Mouse (Mus musculus): ENCODE data around the gene Tbc1d14.

Gene Tbc1d14

DNA sequence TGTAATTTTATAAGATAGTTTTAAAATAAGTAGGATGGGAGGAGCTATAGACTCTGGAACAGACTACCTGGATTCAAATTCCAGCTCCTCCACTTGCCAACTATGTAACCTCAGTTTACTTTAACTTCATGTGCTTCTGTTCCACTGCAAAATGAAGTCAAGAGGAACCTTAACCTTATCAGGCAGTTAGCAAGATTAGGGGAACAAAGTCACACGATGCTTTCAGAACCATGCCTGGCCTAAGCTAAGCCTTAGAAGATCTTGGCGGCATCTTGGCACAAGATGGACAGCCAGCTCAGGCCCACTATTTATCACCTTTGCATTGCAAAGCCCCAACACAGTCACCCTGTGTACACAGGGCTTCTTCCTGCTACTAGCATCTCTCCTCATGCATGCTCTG lies 14.1 kb downstream of the Tbc1d14 start:
- in situ Hi-C loops (cut with MboI), result no loop called here

DNA sequence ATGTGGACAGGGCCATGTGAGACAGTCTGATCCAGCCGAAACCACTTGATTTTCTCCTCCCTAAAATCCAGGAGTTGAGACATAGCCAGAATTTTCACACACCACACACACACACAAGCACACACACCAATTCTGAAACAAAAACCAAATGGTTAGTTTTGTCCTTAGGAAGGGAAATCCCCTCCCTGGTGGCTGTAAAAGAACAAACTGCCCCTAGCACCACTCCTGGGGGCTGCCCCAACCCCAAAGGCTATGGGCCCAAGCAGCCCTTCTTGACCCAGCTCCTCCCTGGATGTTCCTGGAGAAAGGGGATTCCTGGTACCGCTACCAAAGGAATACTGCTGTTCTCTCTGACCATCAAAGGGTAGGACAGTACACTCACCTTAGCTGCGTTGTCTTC lies 16.6 kb downstream of the Tbc1d14 start:
- in situ Hi-C loops (cut with MboI), result no loop called here

DNA sequence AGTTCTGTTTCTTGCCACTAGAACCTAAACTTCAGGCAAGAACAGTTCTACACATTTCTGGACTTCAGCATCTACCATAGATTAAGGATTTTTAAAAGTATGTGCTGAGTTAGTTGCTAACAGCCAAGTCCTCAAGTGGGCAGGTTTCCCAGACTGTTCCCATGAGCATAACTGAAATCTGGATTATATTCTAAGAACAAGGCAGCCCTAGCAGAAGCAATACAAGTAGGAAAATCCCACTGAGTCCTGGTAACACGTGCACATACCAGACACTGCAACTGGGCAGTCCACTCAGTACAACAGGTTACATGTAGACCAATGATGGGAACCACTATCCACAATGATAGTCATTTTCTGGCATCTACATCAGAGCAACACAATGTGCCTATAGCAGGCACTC lies 17.3 kb downstream of the Tbc1d14 start:
- in situ Hi-C loops (cut with MboI), result no loop called here

DNA sequence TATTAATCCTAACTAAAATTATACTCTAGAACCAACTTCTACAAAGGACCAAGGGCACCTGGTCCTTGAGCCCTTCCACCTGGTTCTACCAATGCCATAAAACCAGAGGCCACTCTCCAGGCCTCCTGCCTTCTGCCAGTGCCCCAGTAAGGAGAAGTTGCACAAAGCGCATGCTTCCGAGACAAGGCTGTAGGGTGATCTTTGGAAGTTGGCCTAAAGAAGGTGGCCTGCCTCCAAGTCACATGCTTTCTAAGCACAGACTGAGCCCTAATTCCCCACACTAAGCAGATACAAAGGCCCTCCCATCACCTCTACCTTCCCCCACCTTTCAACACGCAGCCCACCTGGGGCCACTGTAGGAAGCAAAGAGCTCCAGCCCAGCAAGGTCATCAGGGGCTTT lies 17.8 kb downstream of the Tbc1d14 start:
- in situ Hi-C loops (cut with MboI), result no loop called here

DNA sequence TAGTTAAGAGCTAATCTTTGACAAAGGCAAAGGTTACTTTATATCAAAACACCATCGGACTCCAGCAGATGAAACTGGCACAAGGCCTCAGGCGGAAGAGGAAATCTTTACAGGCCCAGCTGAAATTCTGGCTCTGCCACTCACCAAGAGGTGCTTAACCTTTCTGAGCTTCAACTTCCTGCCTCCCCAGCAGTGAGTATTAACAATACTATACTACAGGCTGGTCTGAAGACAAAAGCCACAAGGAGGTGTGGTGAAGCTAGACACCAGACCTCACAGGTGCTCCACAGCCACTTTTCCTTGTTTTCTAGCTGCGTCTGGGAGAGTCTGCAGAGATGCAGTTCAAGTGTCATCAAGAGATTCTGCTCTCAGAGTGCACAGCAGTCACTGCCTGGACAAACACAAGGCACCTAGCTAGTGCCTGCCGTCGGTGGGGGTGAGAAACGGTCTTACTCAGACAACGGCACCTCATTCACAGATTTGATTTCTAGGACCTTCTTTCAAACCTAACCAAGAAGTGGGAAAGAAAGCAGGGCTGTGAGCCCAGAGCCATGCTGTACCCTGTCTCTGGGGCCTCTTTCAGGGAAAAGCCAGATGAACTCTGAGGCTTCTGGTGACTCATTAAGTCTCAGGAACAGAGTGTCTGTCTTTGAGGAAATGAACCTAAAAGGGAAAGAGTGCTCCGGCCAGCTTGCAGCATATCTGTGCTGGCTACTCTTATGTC lies 18.8 kb downstream of the Tbc1d14 start:
- in situ Hi-C loops (cut with MboI), result no loop called here

DNA sequence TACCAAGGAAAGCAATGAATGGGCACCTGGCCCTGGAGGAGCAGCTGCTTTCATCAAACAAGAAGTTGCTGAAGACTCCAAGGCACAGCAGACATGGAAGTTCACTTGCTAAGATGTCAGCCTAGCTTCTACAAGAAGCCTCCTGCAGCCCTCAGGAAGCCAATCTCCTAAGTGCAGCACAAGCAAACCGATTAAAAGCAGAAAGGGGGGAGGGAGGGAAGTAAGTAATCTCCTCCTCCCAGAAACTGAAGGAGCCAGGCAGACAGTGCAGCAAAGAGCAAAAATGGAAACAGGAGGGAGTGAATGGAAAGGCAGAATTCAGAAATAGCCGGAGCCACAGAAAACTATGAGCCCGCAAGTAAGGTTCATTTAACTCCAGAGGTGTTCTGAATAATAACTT lies 19.7 kb downstream of the Tbc1d14 start:
- in situ Hi-C loops (cut with MboI), result no loop called here

DNA sequence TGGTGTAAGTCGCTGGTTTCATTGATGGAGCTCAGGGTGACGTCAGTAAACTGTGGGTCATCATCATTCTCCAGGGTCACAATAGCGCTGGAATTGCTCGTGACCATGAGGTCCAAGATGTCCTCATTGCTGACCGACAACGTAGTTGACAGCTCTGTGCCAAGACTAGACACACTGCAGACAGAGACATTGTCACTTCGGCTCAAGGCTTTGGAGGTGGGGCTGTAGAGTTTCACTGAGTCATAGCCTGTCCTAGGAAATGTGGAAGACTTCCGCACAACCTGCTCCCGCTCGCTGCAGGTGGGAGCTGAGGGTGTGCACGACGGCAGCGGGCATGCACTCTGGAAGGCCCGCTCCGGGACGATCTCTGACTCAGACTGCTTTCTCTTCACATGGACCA lies 21.7 kb downstream of the Tbc1d14 start:
- in situ Hi-C loops (cut with MboI), result no loop called here

DNA sequence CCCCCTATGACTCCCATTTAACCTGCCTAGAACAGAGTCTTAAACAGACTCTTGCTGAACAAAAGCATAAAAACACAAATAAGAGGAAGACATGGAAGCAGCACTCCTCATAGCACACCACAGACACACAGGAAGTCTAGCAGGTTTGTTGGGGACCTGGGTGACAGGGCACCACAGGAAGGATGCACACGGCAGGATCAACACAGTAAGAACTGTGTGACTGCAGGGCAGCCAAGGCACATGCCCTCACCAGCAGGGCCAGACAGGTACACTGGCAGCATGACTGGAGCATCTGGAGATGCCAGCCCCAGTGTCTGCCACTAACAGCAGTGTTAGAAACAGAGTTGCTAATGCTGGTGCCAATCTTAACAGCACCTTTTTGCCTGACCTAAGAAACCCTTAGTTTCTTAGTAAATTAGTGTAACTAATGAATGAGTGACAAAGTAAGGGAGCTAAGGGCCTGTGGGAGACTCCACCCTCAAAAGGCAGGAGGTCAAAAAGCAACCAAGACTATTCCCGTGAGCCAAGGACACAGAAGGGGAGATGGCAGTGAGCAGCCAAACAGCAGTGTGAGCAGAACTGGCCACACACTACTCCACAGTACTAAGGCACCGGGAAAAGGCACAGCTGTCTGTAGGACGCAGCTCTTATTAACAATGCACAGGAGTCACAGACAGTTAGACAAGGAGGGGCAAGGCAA lies 22.4 kb downstream of the Tbc1d14 start:
- in situ Hi-C loops (cut with MboI), result no loop called here

DNA sequence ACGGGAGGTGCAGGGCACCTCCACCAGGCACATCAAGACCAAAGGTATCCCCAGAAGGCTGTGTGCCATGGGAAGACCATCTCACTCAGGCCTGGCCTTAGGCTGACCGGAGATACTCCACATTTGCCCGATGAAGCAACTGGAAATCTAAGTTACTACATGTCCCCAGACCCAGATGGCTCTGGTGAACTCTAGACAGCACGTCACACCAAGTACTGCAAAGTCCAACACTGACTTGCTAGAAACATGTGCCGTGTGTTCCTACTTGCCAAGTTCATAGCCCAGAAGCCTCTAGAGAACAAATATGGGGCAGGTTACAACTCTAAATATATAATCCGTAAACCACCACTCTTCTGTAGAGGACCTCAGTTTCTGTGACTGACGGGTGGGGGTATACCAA lies 23.0 kb downstream of the Tbc1d14 start:
- in situ Hi-C loops (cut with MboI), result no loop called here

DNA sequence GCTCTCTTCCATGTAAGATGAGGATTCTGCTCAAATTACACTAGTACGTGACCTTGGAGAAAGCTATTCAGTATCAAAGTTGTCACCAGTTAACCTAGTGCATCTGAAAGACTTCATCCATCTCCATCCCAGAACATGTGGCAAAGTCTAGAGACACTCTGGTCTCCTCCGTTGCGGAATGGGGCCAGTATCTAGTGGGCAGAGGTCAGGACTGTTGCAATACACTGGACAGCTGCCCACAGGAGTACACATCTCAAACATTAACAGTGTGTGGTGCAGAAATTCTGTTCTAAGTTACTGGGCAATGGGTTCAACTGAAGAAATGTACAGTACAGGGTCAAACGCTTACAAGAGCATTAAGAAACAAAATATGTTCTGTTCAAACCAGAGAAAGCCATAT lies 25.0 kb downstream of the Tbc1d14 start:
- in situ Hi-C loops (cut with MboI), result no loop called here

DNA sequence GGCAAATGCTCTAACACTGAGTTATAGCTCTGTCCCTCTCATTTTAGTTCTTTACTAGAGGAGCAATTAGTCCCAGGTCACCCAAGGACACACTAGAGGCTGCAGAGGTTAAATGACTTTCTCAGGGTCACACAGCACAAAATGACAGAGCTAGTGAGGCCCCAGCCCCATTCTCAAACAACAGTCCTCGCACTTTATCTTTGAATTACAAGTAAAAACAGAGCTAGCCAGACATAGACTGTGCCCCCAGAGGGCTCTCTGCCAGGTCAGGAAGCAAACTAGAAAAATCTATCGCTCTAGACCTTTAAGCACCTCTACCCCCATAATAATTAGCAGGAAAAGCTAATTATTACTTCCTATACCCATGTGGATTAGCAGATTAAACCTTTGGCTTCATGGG lies 25.4 kb downstream of the Tbc1d14 start:
- in situ Hi-C loops (cut with MboI), result no loop called here

DNA sequence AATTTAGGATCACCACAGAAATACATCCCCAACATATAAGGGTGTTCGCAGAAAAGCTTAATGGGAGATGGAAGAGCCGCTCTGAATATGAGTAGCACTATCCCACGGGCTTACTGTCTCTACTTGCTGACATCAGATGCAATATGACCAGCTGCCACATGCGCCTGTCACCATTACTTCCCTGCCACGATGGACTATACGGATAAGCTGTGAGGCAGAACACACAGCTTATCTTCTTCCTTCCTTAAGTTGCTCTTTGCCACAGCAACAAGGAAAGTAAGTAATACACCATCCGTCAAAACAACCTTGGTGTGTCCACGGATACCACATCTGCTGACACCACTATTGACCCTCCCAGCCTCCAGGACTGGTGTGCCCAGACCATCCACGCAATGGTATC lies 28.5 kb downstream of the Tbc1d14 start:
- in situ Hi-C loops (cut with MboI), result no loop called here

DNA sequence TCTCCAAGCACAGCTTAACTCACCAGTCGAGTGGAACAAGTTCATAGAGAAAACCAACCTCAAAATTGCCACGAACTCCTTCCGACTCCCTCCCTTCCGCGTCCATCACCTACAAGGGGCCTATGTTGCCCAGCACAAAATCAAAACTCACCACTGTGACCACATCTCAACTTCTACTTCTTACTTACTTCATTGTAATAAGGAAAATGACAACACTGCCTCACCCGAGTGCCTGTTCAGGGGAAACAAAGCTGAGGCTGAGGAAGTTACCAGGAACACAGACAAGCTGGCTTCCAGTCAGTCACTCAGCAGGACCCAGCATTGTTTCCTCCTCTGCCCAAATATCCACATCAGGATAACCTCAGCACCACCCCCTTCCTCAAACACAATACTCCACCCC lies 29.3 kb downstream of the Tbc1d14 start:
- in situ Hi-C loops (cut with MboI), result no loop called here

DNA sequence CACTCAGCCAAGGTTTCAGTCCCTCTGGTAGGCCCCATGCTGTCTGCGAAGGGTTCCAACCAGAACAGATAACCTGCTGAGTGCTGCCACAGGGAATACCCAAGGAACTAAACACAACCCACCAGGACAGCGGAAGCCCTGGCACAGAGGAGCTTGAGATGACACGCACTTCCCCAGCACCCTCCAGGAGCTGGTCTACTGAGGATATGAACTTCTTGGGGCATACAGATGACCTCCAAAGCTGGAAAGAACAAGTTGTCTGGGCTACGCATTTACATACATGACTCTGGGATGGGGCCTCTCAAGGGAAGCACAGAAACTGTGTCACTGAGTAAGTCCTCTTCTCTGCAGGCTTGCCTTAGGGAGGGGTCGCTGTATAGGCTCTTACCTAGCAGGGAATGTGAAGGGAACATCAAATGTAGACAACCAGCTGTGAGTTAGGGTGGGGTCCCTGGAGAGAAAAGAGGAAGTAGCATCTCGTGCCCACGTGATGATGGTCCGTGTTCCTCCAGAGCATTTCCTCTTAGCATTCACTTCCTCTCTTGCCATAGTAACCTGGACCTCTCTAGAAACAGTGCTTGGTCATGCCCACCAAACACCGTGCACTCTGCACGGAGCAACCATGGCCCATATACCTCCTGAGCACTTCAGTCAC lies 30.2 kb downstream of the Tbc1d14 start:
- in situ Hi-C loops (cut with MboI), result no loop called here

DNA sequence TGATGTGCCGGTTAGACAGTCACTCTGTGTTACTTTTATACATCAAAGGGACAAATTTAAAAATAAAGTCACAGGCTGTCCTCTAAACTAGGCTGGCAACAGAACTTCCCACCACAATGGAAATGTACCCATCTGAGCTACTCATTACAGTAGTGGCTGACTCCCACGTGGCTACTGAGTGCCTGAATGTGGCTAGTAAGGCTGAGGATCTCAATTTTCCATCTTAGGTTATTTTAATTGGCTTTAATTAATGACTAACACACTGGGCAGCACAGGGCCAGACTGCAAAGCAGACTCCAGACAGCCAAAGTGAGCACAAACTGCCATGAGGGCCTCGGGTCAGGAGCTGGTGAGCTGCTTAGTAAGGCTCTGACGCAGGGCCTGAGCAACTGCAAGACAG lies 31.6 kb downstream of the Tbc1d14 start:
- in situ Hi-C loops (cut with MboI), result no loop called here

DNA sequence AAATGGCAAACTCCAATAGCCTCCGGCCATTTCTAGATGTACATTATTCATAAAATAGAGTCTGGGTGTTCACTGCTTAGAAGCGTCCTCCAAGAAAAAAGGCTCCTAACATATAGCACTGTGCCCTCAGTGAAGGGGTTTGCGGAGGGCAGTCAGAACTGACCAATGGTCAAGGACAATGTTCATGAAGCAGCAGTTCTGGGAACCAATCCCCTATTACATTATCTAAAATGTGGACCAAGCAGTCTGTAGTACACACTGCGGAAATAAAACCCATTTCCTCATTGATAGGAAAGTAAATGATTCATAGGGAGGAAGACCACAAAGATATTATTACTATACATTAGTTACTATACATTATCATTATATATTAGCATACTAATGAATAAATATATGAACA lies 32.6 kb downstream of the Tbc1d14 start:
- in situ Hi-C loops (cut with MboI), result no loop called here

DNA sequence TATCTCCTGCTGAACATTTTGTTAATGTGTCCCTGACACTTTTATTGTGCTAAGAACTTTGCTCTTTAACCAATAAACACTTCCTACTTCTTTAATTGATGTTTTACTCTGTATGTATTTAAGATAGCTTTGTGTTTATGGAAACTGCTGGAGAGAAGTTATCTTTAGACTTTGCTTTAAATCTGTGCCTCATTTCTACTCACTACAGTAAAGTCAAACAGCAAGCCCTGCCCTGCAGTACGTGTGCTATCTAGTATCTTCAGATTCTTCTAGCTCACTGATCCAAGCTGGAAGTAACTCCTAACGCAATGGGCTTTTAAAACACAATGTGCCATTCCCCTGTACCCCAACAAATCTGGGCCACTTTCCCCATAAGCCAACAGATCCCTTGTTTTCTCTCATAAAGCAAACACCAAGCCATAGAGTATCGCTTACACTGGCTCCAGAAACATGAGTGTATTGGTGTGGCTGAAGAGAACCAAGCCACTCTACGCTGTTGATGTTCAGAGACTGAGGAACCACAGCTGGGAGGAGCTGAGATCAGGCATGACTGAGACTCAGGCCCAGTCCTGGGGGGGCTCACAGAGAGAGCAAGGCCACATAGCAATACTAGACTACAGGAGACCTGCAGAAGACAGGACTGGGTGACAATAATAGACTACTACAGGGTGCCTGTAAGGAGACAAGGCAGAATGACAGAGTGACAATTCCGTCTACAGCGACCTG lies 33.4 kb downstream of the Tbc1d14 start:
- in situ Hi-C loops (cut with MboI), result no loop called here

DNA sequence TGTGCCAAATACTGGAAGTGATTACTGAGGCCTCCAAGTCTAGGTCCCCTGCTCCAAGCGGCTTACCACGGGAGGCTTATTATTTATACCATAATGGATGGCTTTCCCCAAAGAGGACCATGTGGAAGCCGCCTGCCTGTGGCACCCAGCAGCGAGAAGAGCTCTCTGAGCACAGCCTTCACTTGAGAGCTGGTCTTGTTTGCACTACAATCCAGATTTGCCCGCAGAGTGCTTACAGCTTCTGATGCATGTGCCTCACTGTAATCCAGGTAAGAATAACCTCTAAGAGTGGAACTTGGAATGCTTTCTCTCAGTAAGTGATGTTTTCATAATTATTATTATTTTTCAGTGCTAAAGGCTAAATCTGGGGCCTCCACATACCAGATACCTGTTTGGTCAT lies 34.0 kb downstream of the Tbc1d14 start:
- in situ Hi-C loops (cut with MboI), result no loop called here

DNA sequence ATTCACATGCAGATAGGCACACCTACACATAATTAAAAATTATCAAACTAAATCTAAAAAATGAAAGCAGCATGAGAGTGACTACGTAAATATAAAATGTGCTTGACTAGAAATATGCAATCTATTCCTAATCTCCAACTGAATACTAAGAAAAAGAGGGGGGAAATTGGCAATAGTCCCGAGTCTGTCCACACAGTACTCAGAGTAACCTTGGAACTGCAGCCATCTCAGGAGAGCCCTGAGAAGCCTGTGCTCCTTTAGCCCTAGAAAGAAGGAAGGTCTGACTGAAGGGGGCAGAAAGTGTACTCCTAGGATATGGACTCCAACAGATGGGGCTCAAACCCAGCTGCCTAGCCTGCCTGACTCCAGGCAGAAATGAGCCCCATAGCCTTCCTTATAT lies 34.5 kb downstream of the Tbc1d14 start:
- in situ Hi-C loops (cut with MboI), result no loop called here

DNA sequence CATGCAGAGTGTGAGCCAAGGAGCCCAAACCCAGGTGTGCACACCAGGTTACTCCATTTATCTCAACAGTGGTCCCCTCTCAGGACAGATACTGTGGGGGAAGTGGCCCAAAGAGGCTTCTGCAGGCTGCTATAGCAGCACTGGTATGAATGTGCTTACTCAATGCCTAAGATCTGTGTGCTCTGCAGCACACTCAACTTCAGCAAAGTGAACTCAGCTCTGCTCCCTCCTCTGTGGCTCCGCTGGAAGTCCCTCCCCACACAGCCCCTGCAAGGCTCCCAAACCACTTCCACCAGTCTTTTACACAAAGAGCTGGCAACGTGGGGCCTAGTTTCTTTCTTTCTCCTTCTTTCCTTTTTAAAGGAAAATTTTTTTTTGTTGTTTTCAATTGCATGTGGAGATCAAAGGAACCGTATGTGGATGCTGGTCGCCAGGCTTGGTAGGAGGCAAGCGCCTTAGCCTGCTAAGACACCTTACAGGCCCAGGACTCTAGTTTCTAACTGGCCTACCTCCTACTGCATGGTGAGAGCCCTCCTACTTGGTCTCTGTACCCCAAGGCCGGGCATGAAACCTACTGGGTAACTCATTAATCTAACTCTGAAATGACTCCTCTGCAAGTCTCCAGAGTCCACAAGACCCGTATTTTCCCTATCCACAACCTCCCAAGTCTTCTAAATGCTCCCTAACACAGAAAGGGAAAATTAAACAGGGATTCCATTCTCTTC lies 35.3 kb downstream of the Tbc1d14 start:
- in situ Hi-C loops (cut with MboI), result no loop called here

DNA sequence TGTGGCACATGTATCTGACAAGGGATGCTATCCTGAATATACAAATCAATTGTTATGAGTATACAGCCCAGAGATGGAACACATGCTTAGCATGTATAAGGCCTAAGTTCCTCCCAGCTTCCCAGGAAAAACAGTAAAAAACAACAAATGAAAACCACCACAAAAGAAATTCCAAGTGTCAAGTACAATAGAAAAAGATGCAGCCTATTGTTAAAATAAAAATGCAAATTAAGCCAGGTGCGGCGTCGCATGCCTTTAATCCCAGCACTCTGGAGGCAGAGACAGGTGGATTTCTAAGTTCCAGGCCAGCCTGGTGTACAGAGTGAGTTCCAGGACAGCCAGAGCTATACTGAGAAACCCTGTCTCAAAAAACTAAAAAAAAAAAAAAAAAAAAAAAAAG lies 36.2 kb downstream of the Tbc1d14 start:
- in situ Hi-C loops (cut with MboI), result no loop called here

DNA sequence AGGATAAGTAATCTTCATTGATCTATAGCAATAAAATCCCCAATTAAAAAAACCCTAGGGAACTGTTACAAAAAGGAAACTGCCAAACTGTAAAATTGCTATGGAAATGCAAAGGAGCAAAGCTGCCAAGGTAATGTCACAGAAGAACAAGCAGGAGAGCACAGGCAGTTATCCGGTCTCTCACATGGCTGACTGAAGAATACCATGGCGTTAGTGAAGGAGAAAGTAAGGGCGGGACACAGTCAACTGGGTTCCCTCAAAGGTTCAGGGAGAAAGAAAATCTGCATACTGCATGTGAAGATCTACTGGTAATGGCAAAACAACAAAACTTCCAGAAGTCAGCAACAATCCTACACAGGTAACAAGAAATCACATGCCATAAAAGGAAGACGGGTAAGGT lies 36.8 kb downstream of the Tbc1d14 start:
- in situ Hi-C loops (cut with MboI), result no loop called here

Measured in mature B cell (primary cell).